In the genomic region with DNA sequence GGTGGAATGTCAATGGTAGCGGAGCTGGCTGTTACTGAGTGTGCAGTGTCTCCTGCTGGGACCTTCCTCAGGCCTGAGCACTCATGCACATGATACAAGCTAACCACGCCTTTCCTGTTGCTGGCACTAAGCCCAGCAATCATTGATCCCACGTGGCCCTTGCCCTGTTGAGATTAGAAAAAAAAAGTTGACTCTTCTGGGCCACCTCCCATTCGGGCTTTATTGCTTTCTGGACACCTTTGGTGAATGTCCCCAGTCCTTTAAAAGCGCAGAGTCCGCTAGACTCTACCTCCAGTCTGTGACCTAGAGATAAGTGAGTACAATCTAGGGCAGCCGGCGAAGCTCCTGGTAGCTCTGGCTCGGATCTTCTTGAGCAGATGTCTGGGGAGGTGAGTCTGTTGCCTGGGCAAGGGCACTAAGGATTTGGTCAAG, we compare ENCODE assay signal across 8 mouse cellular contexts. TPM values are rescaled to one million over a fixed set of nuclear protein-coding genes. Genes with fewer than 3 reads are reported as not detected.
DNase-seq lines count a peak whose midpoint lies in the region; ATAC-seq and TF ChIP-seq lines count a peak whose summit lies in the region.

TSS of gene Aqp8 (plus strand) at position 222 of the 432 bp plus-strand sequence.

- H3K4me2 ChIP-seq in embryonic facial prominence, embryonic 14.5 days (ENCODE audit: low read depth, low read length), result no peak within 1 kb of the TSS
- H3K4me2 ChIP-seq in stomach, postnatal 0 days (replicated peaks; ENCODE audit: low read depth), result no peak within 1 kb of the TSS

- H3K27me3 ChIP-seq in embryonic facial prominence, embryonic 14.5 days (replicated peaks; ENCODE audit: control insufficient read depth, insufficient read depth, low read length), result no peaks in the 10 kb centered on the region
- H3K27me3 ChIP-seq in embryonic facial prominence, embryonic 10.5 days (replicated peaks; ENCODE audit: low read depth, poor library complexity, severe bottlenecking), result no peaks in the 10 kb centered on the region
- no peaks in the 10 kb centered on the region for H3K27me3 ChIP-seq in stomach, postnatal 0 days (ENCODE audit: control insufficient read depth, insufficient read depth, low read length)
- H3K27me3 ChIP-seq in limb, embryonic 10.5 days (ENCODE audit: low read depth, poor library complexity, severe bottlenecking), result no peaks in the 10 kb centered on the region

- H3K27ac ChIP-seq in embryonic facial prominence, embryonic 14.5 days (replicated peaks; ENCODE audit: low read depth, low read length), result no peak within 1 kb of the TSS
- no peak within 1 kb of the TSS for H3K27ac ChIP-seq in embryonic facial prominence, embryonic 10.5 days (replicated peaks)
- H3K27ac ChIP-seq in stomach, postnatal 0 days (replicated peaks), result no peak within 1 kb of the TSS
- no peak within 1 kb of the TSS for H3K27ac ChIP-seq in limb, embryonic 10.5 days

- no peak for ATAC-seq in embryonic facial prominence, embryonic 14.5 days (ENCODE audit: low read depth)
- peak; percentile 76 for ATAC-seq in stomach, postnatal 0 days (ENCODE audit: low FRiP score, low TSS enrichment)
- no peak for ATAC-seq in frontal cortex, adult (ENCODE audit: low TSS enrichment)

- peak; percentile 29; the same call in 1 of the 2 replicates for TF ChIP-seq CTCF in stomach, postnatal 0 days (IDR thresholded peaks at IDR 0.05; ENCODE audit: low read depth)

- no peaks in the 10 kb centered on the region for H3K9me3 ChIP-seq in embryonic facial prominence, embryonic 14.5 days (ENCODE audit: control insufficient read depth, low read length)
- no peaks in the 10 kb centered on the region for H3K9me3 ChIP-seq in embryonic facial prominence, embryonic 10.5 days
- H3K9me3 ChIP-seq in stomach, postnatal 0 days (ENCODE audit: control insufficient read depth, low read length), result no peaks in the 10 kb centered on the region
- no peaks in the 10 kb centered on the region for H3K9me3 ChIP-seq in limb, embryonic 10.5 days (replicated peaks)

- H3K4me3 ChIP-seq in embryonic facial prominence, embryonic 14.5 days (ENCODE audit: low read depth, low read length), result no peak within 1 kb of the TSS
- no peak within 1 kb of the TSS for H3K4me3 ChIP-seq in embryonic facial prominence, embryonic 10.5 days
- H3K4me3 ChIP-seq in stomach, postnatal 0 days (ENCODE audit: low read depth, low read length), result no peak within 1 kb of the TSS
- no peak within 1 kb of the TSS for H3K4me3 ChIP-seq in limb, embryonic 10.5 days

- 72% methylated on average over 9 of the region's 9 CpGs for WGBS in embryonic facial prominence, embryonic 14.5 days
- 89% methylated on average over 9 of the region's 9 CpGs for WGBS in embryonic facial prominence, embryonic 10.5 days
- WGBS in stomach, postnatal 0 days, result 57% methylated on average over 9 of the region's 9 CpGs
- 71% methylated on average over 9 of the region's 9 CpGs for WGBS in limb, embryonic 10.5 days

- H3K9ac ChIP-seq in embryonic facial prominence, embryonic 14.5 days (ENCODE audit: low read depth, low read length), result no peak within 1 kb of the TSS
- H3K9ac ChIP-seq in stomach, postnatal 0 days (ENCODE audit: low read length), result no peak within 1 kb of the TSS

- H3K36me3 ChIP-seq in embryonic facial prominence, embryonic 14.5 days (ENCODE audit: control insufficient read depth, insufficient read depth, low read length), result no peaks in the 10 kb centered on the region
- no peaks in the 10 kb centered on the region for H3K36me3 ChIP-seq in embryonic facial prominence, embryonic 10.5 days (replicated peaks)
- no peaks in the 10 kb centered on the region for H3K36me3 ChIP-seq in stomach, postnatal 0 days (ENCODE audit: control insufficient read depth, insufficient read depth, low read length)
- H3K36me3 ChIP-seq in limb, embryonic 10.5 days, result no peaks in the 10 kb centered on the region

- no peak for TF ChIP-seq EP300 in stomach, postnatal 0 days (optimal IDR thresholded peaks at IDR 0.05)

- H3K4me1 ChIP-seq in embryonic facial prominence, embryonic 14.5 days (ENCODE audit: control insufficient read depth, insufficient read depth, low read length), result no peaks in the 10 kb centered on the region
- H3K4me1 ChIP-seq in embryonic facial prominence, embryonic 10.5 days, result no peaks in the 10 kb centered on the region
- no peaks in the 10 kb centered on the region for H3K4me1 ChIP-seq in stomach, postnatal 0 days (replicated peaks; ENCODE audit: control insufficient read depth, insufficient read depth)
- no peaks in the 10 kb centered on the region for H3K4me1 ChIP-seq in limb, embryonic 10.5 days

- peak; percentile 30 for DNase-seq in embryonic facial prominence, embryonic 14.5 days (ENCODE audit: low spot score)
- no peak for DNase-seq in embryonic facial prominence, embryonic 10.5 days (ENCODE audit: low spot score)
- DNase-seq in cerebellum, adult 9-11 months, result peak; percentile 34
- DNase-seq in heart, postnatal 4 days, result peak; percentile 75
- DNase-seq in lung, adult 18-20 months, result peak; percentile 61 to 62
- DNase-seq in stomach, postnatal 0 days (ENCODE audit: low spot score), result peak; percentile 84
- no peak for DNase-seq in limb, embryonic 10.5 days (ENCODE audit: low spot score)

RNA-seq across cellular contexts. Expression of gene Aqp8, which starts in this region (rescaled TPM):
- polyA plus RNA-seq in embryonic facial prominence, embryonic 14.5 days (2014; fragmentation: Nextera tagmentation; extraction: Ambion mirVana), result not detected in 2 replicates
- 0.34 and 0.51 TPM in 2 replicates for polyA plus RNA-seq in embryonic facial prominence, embryonic 10.5 days (2016; fragmentation: Nextera tagmentation; extraction: Ambion mirVana)
- 1 to 10 TPM; 3.2 to 4.8 TPM for total RNA-seq in heart, postnatal 4 days (2021)
- 0.06 and 0.13 TPM in 2 replicates for polyA plus RNA-seq in stomach, postnatal 0 days (2015; fragmentation: Nextera tagmentation; extraction: Ambion mirVana)
- polyA plus RNA-seq in limb, embryonic 10.5 days (2016; fragmentation: Nextera tagmentation; extraction: Ambion mirVana), result 0.23 and 0.68 TPM in 2 replicates

Comparison
In these comparisons a context has a peak if more than half of its experiments do, and no peak if none do; other contexts are left out.
1. Peak in DNase-seq in embryonic facial prominence, embryonic 14.5 days; RNA of the gene not detected or under 1 TPM.
2. Peak in DNase-seq and ATAC-seq in stomach, postnatal 0 days; RNA of the gene not detected or under 1 TPM.
3. DNase-seq: peak in cerebellum, adult 9-11 months (single experiment), heart, postnatal 4 days (single experiment) and lung, adult 18-20 months (2 of 2); none in embryonic facial prominence, embryonic 10.5 days (single experiment) and limb, embryonic 10.5 days (single experiment).